Mouse (Mus musculus): ENCODE results near the gene Lypd9.

GRCm38 (mm10) chr11:58400655-58401054 lies 52.1 kb downstream of the Lypd9 start:
- TF ChIP-seq CTCF (IDR thresholded peaks at IDR 0.05; ENCODE audit: control insufficient read depth, insufficient read depth, low read length): no peak
- no peak for TF ChIP-seq POLR2A (IDR thresholded peaks at IDR 0.05; ENCODE audit: borderline replicate concordance, control insufficient read depth, low read depth, low read length)

All from bone marrow, adult 2 months (tissue).